Mouse (Mus musculus): ENCODE measurements around the gene Pinlyp. TPM values are rescaled to one million over a fixed set of nuclear protein-coding genes. Genes with fewer than 3 reads are reported as not detected.

Pinlyp gene
- polyA plus RNA-seq, 1 experiment from 2014 or later: 0.26 TPM

- DNase-seq (ENCODE audit: low read depth, low spot score) (no peak), ATAC-seq (no peak)
- no peak for TF ChIP-seq CTCF (IDR thresholded peaks at IDR 0.05)
- POLR2A ChIA-PET: interaction anchor here (0.6 to 2.8 kb wide), 3 partner anchors 14 to 190 kb away, joined by 4 to 10 read pairs (median 4); no protein-coding TSS in a partner anchor
- CTCF ChIA-PET: interaction anchor here (1.2 to 3.9 kb wide), 5 partner anchors 8 to 36 kb away, joined by 3 to 26 read pairs (median 8); partner anchors contain the start of gene Irgq
- in situ Hi-C loops (cut with MboI; ENCODE audit: low pct_unique_long_range_greater_than_20kb): no loop called here
- no peaks in the 10 kb centered on the region for H3K27me3 ChIP-seq
Observed at GRCm38 (mm10) chr7:24563837-24564206, 17.9 kb upstream of the Pinlyp start.

GRCm38 (mm10) chr7:24563191-24563836 lies 17.4 kb upstream of the Pinlyp start:
- no peak for DNase-seq (ENCODE audit: low read depth, low spot score)
- CTCF ChIA-PET: interaction anchor here (1.0 to 3.9 kb wide), 5 partner anchors 9 to 90 kb away, joined by 3 to 26 read pairs (median 6); partner anchors contain the start of gene Irgq
- no peak for ATAC-seq
- TF ChIP-seq CTCF (IDR thresholded peaks at IDR 0.05): no peak
- no peaks in the 10 kb centered on the region for H3K27me3 ChIP-seq
- POLR2A ChIA-PET: interaction anchor here (0.7 to 2.8 kb wide), 3 partner anchors 14 to 384 kb away, joined by 4 to 10 read pairs (median 4); no protein-coding TSS in a partner anchor
- in situ Hi-C loops (cut with MboI; ENCODE audit: low pct_unique_long_range_greater_than_20kb): no loop called here

- no peak for TF ChIP-seq CTCF (IDR thresholded peaks at IDR 0.05)
- no peak for DNase-seq (ENCODE audit: low read depth, low spot score)
- H3K27me3 ChIP-seq: no peaks in the 10 kb centered on the region
- in situ Hi-C loops (cut with MboI; ENCODE audit: low pct_unique_long_range_greater_than_20kb): no loop called here
- ChIA-PET CTCF (interaction anchor here (1.5 to 3.6 kb wide), 6 partner anchors 9 to 120 kb away, joined by 3 to 23 read pairs (median 6); partner anchors contain the start of gene Irgq), POLR2A (interaction anchor here (0.8 to 2.8 kb wide), 3 partner anchors 11 to 62 kb away, joined by 3 to 10 read pairs (median 5); no protein-coding TSS in a partner anchor)
- no peak for ATAC-seq
Observed at GRCm38 (mm10) chr7:24561450-24561849, 15.5 kb upstream of the Pinlyp start.

- POLR2A ChIA-PET: interaction anchor here (0.7 to 1.0 kb wide), 2 partner anchors 12 to 24 kb away, joined by 3 to 5 read pairs; no protein-coding TSS in a partner anchor
- in situ Hi-C loops (cut with MboI; ENCODE audit: low pct_unique_long_range_greater_than_20kb): no loop called here
- DNase-seq (ENCODE audit: low read depth, low spot score) (no peak), ATAC-seq (no peak)
- TF ChIP-seq CTCF (IDR thresholded peaks at IDR 0.05): no peak
- CTCF ChIA-PET: interaction anchor here (0.8 to 1.5 kb wide), 5 partner anchors 9 to 98 kb away, joined by 3 to 4 read pairs (median 3); partner anchors contain the start of genes Pinlyp and Xrcc1
- H3K27me3 ChIP-seq: no peaks in the 10 kb centered on the region
Observed at GRCm38 (mm10) chr7:24555786-24556185, 9.9 kb upstream of the Pinlyp start.

GRCm38 (mm10) chr7:24551985-24552759 lies 6.3 kb upstream of the Pinlyp start:
- no peaks in the 10 kb centered on the region for H3K27me3 ChIP-seq
- POLR2A ChIA-PET: no interaction called here
- in situ Hi-C loops (cut with MboI; ENCODE audit: low pct_unique_long_range_greater_than_20kb): no loop called here
- no peak for TF ChIP-seq CTCF (IDR thresholded peaks at IDR 0.05)
- CTCF ChIA-PET: interaction anchor here (4.5 kb wide), 1 partner anchor 11 kb away, joined by 23 read pairs; no protein-coding TSS in a partner anchor
- DNase-seq (ENCODE audit: low read depth, low spot score) (no peak), ATAC-seq (no peak)

- TF ChIP-seq CTCF (IDR thresholded peaks at IDR 0.05): no peak
- DNase-seq (ENCODE audit: low read depth, low spot score) (no peak), ATAC-seq (no peak)
- ChIA-PET POLR2A (interaction anchor here (0.7 to 2.9 kb wide), 6 partner anchors 9 to 70 kb away, joined by 3 to 15 read pairs (median 6); partner anchors contain the start of gene Irgq), CTCF (interaction anchor here (1.3 to 4.3 kb wide), 3 partner anchors 11 to 115 kb away, joined by 3 to 32 read pairs (median 14); partner anchors contain the start of gene Irgq)
- no peaks in the 10 kb centered on the region for H3K27me3 ChIP-seq
- in situ Hi-C loops (cut with MboI; ENCODE audit: low pct_unique_long_range_greater_than_20kb): no loop called here
Observed at GRCm38 (mm10) chr7:24547534-24548036, 1.7 kb upstream of the Pinlyp start.

GRCm38 (mm10) chr7:24546634-24547389 lies 894 bp upstream of the Pinlyp start:
- peak; percentile 91 for DNase-seq (ENCODE audit: low read depth, low spot score)
- peak; percentile 98 for ATAC-seq
- no peaks in the 10 kb centered on the region for H3K27me3 ChIP-seq
- no peak for TF ChIP-seq CTCF (IDR thresholded peaks at IDR 0.05)
- CTCF ChIA-PET: interaction anchor here (0.9 to 4.3 kb wide), 5 partner anchors 10 to 116 kb away, joined by 3 to 32 read pairs (median 3); partner anchors contain the start of gene Irgq
- POLR2A ChIA-PET: interaction anchor here (1.0 to 2.9 kb wide), 4 partner anchors 8 to 18 kb away, joined by 3 to 15 read pairs (median 6); partner anchors contain the start of gene Irgq
- in situ Hi-C loops (cut with MboI; ENCODE audit: low pct_unique_long_range_greater_than_20kb): no loop called here

GRCm38 (mm10) chr7:24544506-24544905 lies 1.4 kb downstream of the Pinlyp start:
- no peak for DNase-seq (ENCODE audit: low read depth, low spot score)
- no peak for ATAC-seq
- in situ Hi-C loops (cut with MboI; ENCODE audit: low pct_unique_long_range_greater_than_20kb): no loop called here
- no peaks in the 10 kb centered on the region for H3K27me3 ChIP-seq
- CTCF ChIA-PET: interaction anchor here (0.7 to 1.6 kb wide), 4 partner anchors 12 to 17 kb away, joined by 3 to 4 read pairs (median 4); partner anchors contain the start of gene Irgq
- TF ChIP-seq CTCF (IDR thresholded peaks at IDR 0.05): no peak
- POLR2A ChIA-PET: interaction anchor here (2.9 kb wide), 1 partner anchor 14 kb away, joined by 15 read pairs; the partner anchor contains the start of gene Irgq

- no peak for TF ChIP-seq CTCF (IDR thresholded peaks at IDR 0.05)
- DNase-seq (ENCODE audit: low read depth, low spot score) (no peak), ATAC-seq (no peak)
- POLR2A ChIA-PET: interaction anchor here (0.8 to 1.7 kb wide), 3 partner anchors 8 to 55 kb away, joined by 3 to 6 read pairs (median 3); no protein-coding TSS in a partner anchor
- H3K27me3 ChIP-seq: no peaks in the 10 kb centered on the region
- in situ Hi-C loops (cut with MboI; ENCODE audit: low pct_unique_long_range_greater_than_20kb): loop anchor here (5.0 kb wide), 1 partner anchor 118 kb away; no protein-coding TSS in a partner anchor
- CTCF ChIA-PET: interaction anchor here (0.9 to 2.5 kb wide), 5 partner anchors 8 to 66 kb away, joined by 3 to 10 read pairs (median 5); no protein-coding TSS in a partner anchor
Observed at GRCm38 (mm10) chr7:24539686-24540085, 6.2 kb downstream of the Pinlyp start.
